Mouse (Mus musculus): ENCODE data around the gene Fads3. TPM values are rescaled to one million over a fixed set of nuclear protein-coding genes. Genes with fewer than 3 reads are reported as not detected.

Gene Fads3
- polyA plus RNA-seq, 1 experiment from 2014 or later = 6.2 TPM

GRCm38 (mm10) chr19:10102054-10102700 is 60.8 kb downstream of the Fads3 start:
- H3K9ac ChIP-seq (ENCODE audit: low read length) = peak overlapping the region; percentile 93
- DNase-seq (ENCODE audit: low spot score) = no peak
- no peaks in the 10 kb centered on the region for H3K27me3 ChIP-seq (ENCODE audit: control insufficient read depth, insufficient read depth, low read length)
- H3K4me1 ChIP-seq (ENCODE audit: control insufficient read depth, insufficient read depth, low read length) = peaks cover 18% of the 10 kb centered on the region
- peak overlapping the region; percentile 97 for H3K27ac ChIP-seq (ENCODE audit: low read depth, low read length)
- H3K9me3 ChIP-seq (ENCODE audit: control insufficient read depth, low read length) = no peaks in the 10 kb centered on the region
- WGBS = 5% methylated on average over 19 of the region's 25 CpGs
- H3K36me3 ChIP-seq (ENCODE audit: control insufficient read depth, insufficient read depth, low read length) = no peaks in the 10 kb centered on the region
- peak; percentile 73 for ATAC-seq (ENCODE audit: insufficient read depth, low FRiP score, low TSS enrichment)
- peak overlapping the region; percentile 89 for H3K4me2 ChIP-seq (ENCODE audit: low read depth)
- H3K4me3 ChIP-seq (ENCODE audit: low read depth, low read length) = peak overlapping the region; percentile 94

DNA sequence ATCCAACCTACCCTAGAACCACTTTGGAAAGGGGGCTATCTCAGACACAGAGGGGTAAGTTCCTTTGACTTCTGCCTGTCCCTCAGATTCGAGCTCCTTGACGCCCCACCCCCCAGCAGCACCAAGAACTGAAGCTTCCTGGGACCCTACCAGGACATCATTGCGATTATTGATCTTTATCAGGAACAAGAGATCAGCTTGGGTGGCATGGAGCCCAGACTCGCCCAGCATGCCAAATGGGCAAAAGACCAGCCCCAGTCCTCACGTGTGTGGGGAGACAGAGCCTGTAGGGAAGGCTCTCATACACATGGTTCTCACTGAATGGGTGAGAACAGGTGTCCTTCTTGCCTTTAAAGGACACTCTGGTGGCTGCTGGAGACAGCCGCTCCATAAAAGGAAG is 62.9 kb downstream of the Fads3 start:
- 84% methylated on average over 6 of the region's 6 CpGs for WGBS
- DNase-seq (ENCODE audit: low spot score) (no peak), ATAC-seq (ENCODE audit: insufficient read depth, low FRiP score, low TSS enrichment) (no peak)
- H3K36me3 ChIP-seq (ENCODE audit: control insufficient read depth, insufficient read depth, low read length) = no peaks in the 10 kb centered on the region
- peaks cover 4% of the 10 kb centered on the region; the same call in 1 of the 2 replicates for H3K4me1 ChIP-seq (ENCODE audit: control insufficient read depth, insufficient read depth, low read length)
- no peak overlapping the region for H3K4me3 ChIP-seq (ENCODE audit: low read depth, low read length)
- no peaks in the 10 kb centered on the region for H3K9me3 ChIP-seq (ENCODE audit: control insufficient read depth, low read length)
- no peaks in the 10 kb centered on the region for H3K27me3 ChIP-seq (ENCODE audit: control insufficient read depth, insufficient read depth, low read length)
- no peak overlapping the region for H3K27ac ChIP-seq (ENCODE audit: low read depth, low read length)
- no peak overlapping the region for H3K9ac ChIP-seq (ENCODE audit: low read length)
- H3K4me2 ChIP-seq (ENCODE audit: low read depth) = no peak overlapping the region

GRCm38 (mm10) chr19:10105034-10105493 is 63.7 kb downstream of the Fads3 start:
- H3K36me3 ChIP-seq (ENCODE audit: control insufficient read depth, insufficient read depth, low read length) = no peaks in the 10 kb centered on the region
- H3K9me3 ChIP-seq (ENCODE audit: control insufficient read depth, low read length) = no peaks in the 10 kb centered on the region
- DNase-seq (ENCODE audit: low spot score) = no peak
- no peaks in the 10 kb centered on the region for H3K27me3 ChIP-seq (ENCODE audit: control insufficient read depth, insufficient read depth, low read length)
- no peak overlapping the region for H3K4me3 ChIP-seq (ENCODE audit: low read depth, low read length)
- no peak overlapping the region for H3K27ac ChIP-seq (ENCODE audit: low read depth, low read length)
- no peak overlapping the region for H3K4me2 ChIP-seq (ENCODE audit: low read depth)
- no peak for ATAC-seq (ENCODE audit: insufficient read depth, low FRiP score, low TSS enrichment)
- H3K9ac ChIP-seq (ENCODE audit: low read length) = no peak overlapping the region
- 89% methylated on average over 10 of the region's 10 CpGs for WGBS
- H3K4me1 ChIP-seq (ENCODE audit: control insufficient read depth, insufficient read depth, low read length) = 0 out of 2 replicates have a peak, but pooled peaks cover 2% of the 10 kb centered on the region

- DNase-seq (ENCODE audit: low spot score) = no peak
- no peak overlapping the region for H3K4me3 ChIP-seq (ENCODE audit: low read depth, low read length)
- H3K36me3 ChIP-seq (ENCODE audit: control insufficient read depth, insufficient read depth, low read length) = no peaks in the 10 kb centered on the region
- H3K4me2 ChIP-seq (ENCODE audit: low read depth) = no peak overlapping the region
- ATAC-seq (ENCODE audit: insufficient read depth, low FRiP score, low TSS enrichment) = no peak
- no peaks in the 10 kb centered on the region for H3K9me3 ChIP-seq (ENCODE audit: control insufficient read depth, low read length)
- H3K9ac ChIP-seq (ENCODE audit: low read length) = no peak overlapping the region
- no peak overlapping the region for H3K27ac ChIP-seq (ENCODE audit: low read depth, low read length)
- H3K4me1 ChIP-seq (ENCODE audit: control insufficient read depth, insufficient read depth, low read length) = no peaks in the 10 kb centered on the region
- no peaks in the 10 kb centered on the region for H3K27me3 ChIP-seq (ENCODE audit: control insufficient read depth, insufficient read depth, low read length)
- 85% methylated on average over 2 of the region's 2 CpGs for WGBS
Observed at GRCm38 (mm10) chr19:10106634-10107033, 65.3 kb downstream of the Fads3 start.

DNA sequence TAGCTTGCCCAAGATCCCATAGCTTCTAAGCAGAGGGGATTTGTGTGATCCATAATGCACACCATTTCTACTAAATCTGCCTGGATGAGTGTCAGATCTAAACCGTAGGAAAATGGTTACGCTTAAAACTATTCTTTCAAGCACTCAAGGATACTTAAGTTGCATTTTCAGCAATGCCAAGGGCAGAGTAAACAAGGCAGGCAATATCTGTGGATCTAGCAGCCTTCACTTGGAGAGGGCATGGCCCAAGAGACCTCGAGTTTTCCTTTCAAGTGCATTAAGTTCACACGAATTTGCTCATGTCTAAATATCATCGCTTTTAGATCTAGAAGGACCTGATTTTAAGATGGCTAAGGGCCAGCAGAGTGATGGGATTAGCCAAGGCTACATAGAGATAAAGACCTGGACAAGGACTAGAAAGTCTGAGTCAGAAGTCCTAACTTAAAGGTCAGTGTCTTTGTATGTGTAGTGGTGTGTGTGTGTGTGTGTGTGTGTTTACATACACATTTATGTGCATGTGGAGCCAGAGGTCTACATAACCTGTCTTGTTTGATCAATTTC is 65.8 kb downstream of the Fads3 start:
- H3K9ac ChIP-seq (ENCODE audit: low read length) = no peak overlapping the region
- no peak overlapping the region for H3K27ac ChIP-seq (ENCODE audit: low read depth, low read length)
- H3K36me3 ChIP-seq (ENCODE audit: control insufficient read depth, insufficient read depth, low read length) = no peaks in the 10 kb centered on the region
- no peak overlapping the region for H3K4me2 ChIP-seq (ENCODE audit: low read depth)
- WGBS = 89% methylated on average over 5 of the region's 5 CpGs
- no peaks in the 10 kb centered on the region for H3K4me1 ChIP-seq (ENCODE audit: control insufficient read depth, insufficient read depth, low read length)
- no peak for ATAC-seq (ENCODE audit: insufficient read depth, low FRiP score, low TSS enrichment)
- DNase-seq (ENCODE audit: low spot score) = no peak
- H3K4me3 ChIP-seq (ENCODE audit: low read depth, low read length) = no peak overlapping the region
- no peaks in the 10 kb centered on the region for H3K27me3 ChIP-seq (ENCODE audit: control insufficient read depth, insufficient read depth, low read length)
- H3K9me3 ChIP-seq (ENCODE audit: control insufficient read depth, low read length) = no peaks in the 10 kb centered on the region

GRCm38 (mm10) chr19:10108129-10108528 is 66.8 kb downstream of the Fads3 start:
- no peak overlapping the region for H3K9ac ChIP-seq (ENCODE audit: low read length)
- 88% methylated on average over 1 of the region's 1 CpGs for WGBS
- DNase-seq (ENCODE audit: low spot score) = no peak

DNA sequence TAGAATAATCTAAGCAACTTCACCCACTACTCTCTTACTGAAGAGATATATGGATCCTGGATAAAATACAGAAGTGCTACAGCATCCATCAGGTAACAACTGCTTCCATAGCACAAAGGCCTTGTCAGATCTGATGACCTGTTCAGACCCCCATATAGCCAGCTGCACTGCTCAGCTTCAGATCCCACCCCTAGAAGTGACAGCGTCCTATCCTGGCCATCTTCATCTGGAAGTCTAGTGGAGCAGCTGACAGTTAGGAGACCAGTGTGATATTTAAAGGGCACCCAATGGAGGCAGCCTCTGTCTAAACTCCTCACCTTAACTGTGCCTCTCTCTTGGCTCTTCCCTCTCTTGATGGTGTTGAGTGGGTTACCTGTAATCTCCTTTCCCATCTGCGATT is 67.3 kb downstream of the Fads3 start:
- WGBS = 86% methylated on average over 2 of the region's 2 CpGs
- H3K9me3 ChIP-seq (ENCODE audit: control insufficient read depth, low read length) = no peaks in the 10 kb centered on the region
- no peaks in the 10 kb centered on the region for H3K27me3 ChIP-seq (ENCODE audit: control insufficient read depth, insufficient read depth, low read length)
- DNase-seq (ENCODE audit: low spot score) (no peak), ATAC-seq (ENCODE audit: insufficient read depth, low FRiP score, low TSS enrichment) (no peak)
- H3K9ac ChIP-seq (ENCODE audit: low read length) = no peak overlapping the region
- H3K36me3 ChIP-seq (ENCODE audit: control insufficient read depth, insufficient read depth, low read length) = no peaks in the 10 kb centered on the region
- H3K4me1 ChIP-seq (ENCODE audit: control insufficient read depth, insufficient read depth, low read length) = no peaks in the 10 kb centered on the region
- H3K4me2 ChIP-seq (ENCODE audit: low read depth) = no peak overlapping the region
- H3K4me3 ChIP-seq (ENCODE audit: low read depth, low read length) = no peak overlapping the region
- no peak overlapping the region for H3K27ac ChIP-seq (ENCODE audit: low read depth, low read length)

More at GRCm38 (mm10) chr19:10108129-10108528, 66.8 kb downstream of the Fads3 start:
- no peak overlapping the region for H3K27ac ChIP-seq (ENCODE audit: low read depth, low read length)
- no peaks in the 10 kb centered on the region for H3K9me3 ChIP-seq (ENCODE audit: control insufficient read depth, low read length)
- no peaks in the 10 kb centered on the region for H3K36me3 ChIP-seq (ENCODE audit: control insufficient read depth, insufficient read depth, low read length)
- H3K4me2 ChIP-seq (ENCODE audit: low read depth) = no peak overlapping the region
- no peaks in the 10 kb centered on the region for H3K4me1 ChIP-seq (ENCODE audit: control insufficient read depth, insufficient read depth, low read length)
- ATAC-seq (ENCODE audit: insufficient read depth, low FRiP score, low TSS enrichment) = no peak
- no peaks in the 10 kb centered on the region for H3K27me3 ChIP-seq (ENCODE audit: control insufficient read depth, insufficient read depth, low read length)
- H3K4me3 ChIP-seq (ENCODE audit: low read depth, low read length) = no peak overlapping the region
